Mouse (Mus musculus) gastrocnemius, postnatal 14 days (tissue): ENCODE results near the gene Stard13. TPM values are rescaled to one million over a fixed set of nuclear protein-coding genes. Genes with fewer than 3 reads are reported as not detected.

Experiments
- DNase-seq: peaks from one replicate; pipeline ENCODE4 v3.0.0; 2021; ENCODE audit warnings: mixed read lengths
- intact Hi-C: fragments of 180-260 bp; cut with DNase I; formaldehyde crosslinking; loops from one replicate; pipeline ENCODE4 v1.15.1; 2025; ENCODE audit warnings: low total_unique reads
- total RNA-seq, 2 experiments: library from RNA; stranded (reverse); gene quantifications; 2 replicates each; pipeline ENCODE4 v1.2.3; 2021

The Stard13 gene
- total RNA-seq, 2 experiments from 2014 or later: 10.9 to 13.5 TPM

DNA sequence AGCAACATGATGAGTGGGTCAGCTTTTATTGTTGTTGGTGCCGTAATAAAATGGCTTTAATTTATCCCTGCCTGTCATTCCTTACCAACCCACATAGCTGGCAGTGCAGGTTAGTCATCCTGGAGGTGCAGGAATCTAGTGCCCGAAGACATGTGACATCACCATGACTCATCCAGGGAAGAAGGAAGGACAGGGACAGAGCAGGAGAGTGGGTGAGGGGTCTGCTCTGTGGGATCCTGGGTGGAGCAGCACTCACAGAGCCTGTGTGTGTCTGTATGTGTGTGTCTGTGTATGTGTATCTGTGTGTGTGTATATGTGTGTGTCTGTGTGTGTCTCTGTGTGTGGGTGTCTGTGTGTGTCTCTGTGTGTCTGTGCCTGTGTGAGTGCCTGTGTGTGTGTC is 237.1 kb downstream of the Stard13 start:
- DNase-seq: no peak
- intact Hi-C loops: no loop called here

GRCm38 (mm10) chr5:150994096-150994495 is 239.5 kb downstream of the Stard13 start:
- intact Hi-C loops: no loop called here
- no peak for DNase-seq

Other genes with a start within 250 kb of the Stard13 start
- 1 to 10 TPM in 1 of 2 experiments, not detected in 1; 1.5 TPM for gene Gm42906, start 194.3 kb upstream of the Stard13 start, total RNA-seq